Mouse (Mus musculus): ENCODE results near the gene Gm45261. TPM values are rescaled to one million over a fixed set of nuclear protein-coding genes. Genes with fewer than 3 reads are reported as not detected.

Gene Gm45261
- polyA plus RNA-seq (2015; fragmentation: Nextera tagmentation; extraction: Ambion mirVana): not detected in 2 replicates

DNA sequence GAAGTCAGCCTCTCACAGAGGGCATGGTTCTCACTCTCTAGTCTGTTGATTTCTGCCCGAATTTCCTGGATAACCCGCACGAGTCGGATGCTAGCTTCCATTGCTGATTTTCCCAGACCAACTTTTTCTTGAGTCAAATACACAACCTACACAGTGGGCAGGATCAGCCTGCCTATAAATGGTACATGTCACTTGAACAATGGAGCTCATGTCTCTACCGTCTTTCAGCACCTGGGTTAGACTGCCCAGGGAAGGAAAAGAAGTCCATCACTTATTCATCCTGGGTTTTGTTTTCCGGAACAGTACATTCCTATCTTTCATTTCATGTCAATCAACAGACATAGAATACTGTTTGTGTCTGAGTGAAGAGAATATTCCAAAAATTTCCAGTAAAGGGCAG, at the start of gene Gm45261:
TSS of gene Gm45261 (minus strand) at position 101 of the 400 bp plus-strand sequence.

Other genes with a start within 250 kb of the Gm45261 start
- gene Fam124b, start 243.0 kb downstream of the Gm45261 start, polyA plus RNA-seq (2015; fragmentation: Nextera tagmentation; extraction: Ambion mirVana): 0.42 and 0.70 TPM in 2 replicates
- 24.0 and 27.3 TPM in 2 replicates for gene Cul3, start 121.0 kb downstream of the Gm45261 start, polyA plus RNA-seq (2015; fragmentation: Nextera tagmentation; extraction: Ambion mirVana)

Measured in urinary bladder, postnatal 0 days (tissue).